Mouse (Mus musculus): ENCODE measurements around the gene Cdk8. TPM values are rescaled to one million over a fixed set of nuclear protein-coding genes. Genes with fewer than 3 reads are reported as not detected.

The Cdk8 gene
- polyA plus RNA-seq, 1 experiment from 2014 or later, result 13.0 TPM

- Histone ChIP-seq H3K4me1 (ENCODE audit: control insufficient read depth, insufficient read depth, low read length) (peaks cover 27% of the 10 kb centered on the region), H3K27ac (ENCODE audit: low read length) (peak overlapping the region; percentile 7; the same call in 1 of the 2 replicates), H3K4me3 (replicated peaks; ENCODE audit: low read length) (no peak overlapping the region), H3K9me3 (replicated peaks; ENCODE audit: control insufficient read depth, low read length) (no peaks in the 10 kb centered on the region), H3K9ac (ENCODE audit: low read length) (no peak overlapping the region), H3K36me3 (ENCODE audit: control insufficient read depth, insufficient read depth, low read length) (no peaks in the 10 kb centered on the region), H3K4me2 (ENCODE audit: low read depth, low read length) (no peak overlapping the region), H3K27me3 (ENCODE audit: control insufficient read depth, insufficient read depth, low read length) (no peaks in the 10 kb centered on the region)
- WGBS, result 34% methylated on average over 14 of the region's 14 CpGs
- peak; percentile 26; the same call in 1 of the 2 replicates for ATAC-seq (ENCODE audit: insufficient read depth, low FRiP score)
Observed at GRCm38 (mm10) chr5:146315268-146315921, 84.4 kb downstream of the Cdk8 start.

GRCm38 (mm10) chr5:146316316-146316715 is 85.3 kb downstream of the Cdk8 start:
- no peaks in the 10 kb centered on the region for H3K36me3 ChIP-seq (ENCODE audit: control insufficient read depth, insufficient read depth, low read length)
- H3K9me3 ChIP-seq (replicated peaks; ENCODE audit: control insufficient read depth, low read length), result no peaks in the 10 kb centered on the region
- peak; percentile 80 for ATAC-seq (ENCODE audit: insufficient read depth, low FRiP score)
- no peak overlapping the region for H3K27ac ChIP-seq (ENCODE audit: low read length)
- H3K4me1 ChIP-seq (ENCODE audit: control insufficient read depth, insufficient read depth, low read length), result peaks cover 27% of the 10 kb centered on the region
- H3K4me3 ChIP-seq (replicated peaks; ENCODE audit: low read length), result no peak overlapping the region
- no peaks in the 10 kb centered on the region for H3K27me3 ChIP-seq (ENCODE audit: control insufficient read depth, insufficient read depth, low read length)
- no peak overlapping the region for H3K9ac ChIP-seq (ENCODE audit: low read length)
- WGBS, result 88% methylated on average over 5 of the region's 5 CpGs
- no peak overlapping the region for H3K4me2 ChIP-seq (ENCODE audit: low read depth, low read length)

- Histone ChIP-seq H3K9ac (ENCODE audit: low read length) (no peak overlapping the region), H3K4me2 (ENCODE audit: low read depth, low read length) (no peak overlapping the region)
- WGBS, result 60% methylated on average over 5 of the region's 5 CpGs
Observed at GRCm38 (mm10) chr5:146318051-146318450, 87.0 kb downstream of the Cdk8 start.

GRCm38 (mm10) chr5:146318461-146318860 is 87.4 kb downstream of the Cdk8 start:
- Histone ChIP-seq H3K9me3 (replicated peaks; ENCODE audit: control insufficient read depth, low read length) (no peaks in the 10 kb centered on the region), H3K27me3 (ENCODE audit: control insufficient read depth, insufficient read depth, low read length) (no peaks in the 10 kb centered on the region), H3K4me1 (ENCODE audit: control insufficient read depth, insufficient read depth, low read length) (peaks cover 27% of the 10 kb centered on the region), H3K27ac (ENCODE audit: low read length) (no peak overlapping the region), H3K9ac (ENCODE audit: low read length) (no peak overlapping the region), H3K4me3 (replicated peaks; ENCODE audit: low read length) (no peak overlapping the region), H3K4me2 (ENCODE audit: low read depth, low read length) (no peak overlapping the region), H3K36me3 (ENCODE audit: control insufficient read depth, insufficient read depth, low read length) (no peaks in the 10 kb centered on the region)
- ATAC-seq (ENCODE audit: insufficient read depth, low FRiP score), result no peak
- 70% methylated on average over 8 of the region's 8 CpGs for WGBS

More at GRCm38 (mm10) chr5:146318051-146318450, 87.0 kb downstream of the Cdk8 start:
- Histone ChIP-seq H3K9me3 (replicated peaks; ENCODE audit: control insufficient read depth, low read length) (no peaks in the 10 kb centered on the region), H3K36me3 (ENCODE audit: control insufficient read depth, insufficient read depth, low read length) (no peaks in the 10 kb centered on the region), H3K27me3 (ENCODE audit: control insufficient read depth, insufficient read depth, low read length) (no peaks in the 10 kb centered on the region), H3K4me1 (ENCODE audit: control insufficient read depth, insufficient read depth, low read length) (peaks cover 27% of the 10 kb centered on the region), H3K4me3 (replicated peaks; ENCODE audit: low read length) (no peak overlapping the region), H3K27ac (ENCODE audit: low read length) (no peak overlapping the region)
- no peak for ATAC-seq (ENCODE audit: insufficient read depth, low FRiP score)

- H3K9ac ChIP-seq (ENCODE audit: low read length), result no peak overlapping the region
- no peak overlapping the region for H3K4me3 ChIP-seq (replicated peaks; ENCODE audit: low read length)
- H3K4me1 ChIP-seq (ENCODE audit: control insufficient read depth, insufficient read depth, low read length), result no peaks in the 10 kb centered on the region
- H3K27ac ChIP-seq (ENCODE audit: low read length), result no peak overlapping the region
- H3K27me3 ChIP-seq (ENCODE audit: control insufficient read depth, insufficient read depth, low read length), result no peaks in the 10 kb centered on the region
- ATAC-seq (ENCODE audit: insufficient read depth, low FRiP score), result no peak
- H3K4me2 ChIP-seq (ENCODE audit: low read depth, low read length), result no peak overlapping the region
- WGBS, result 49% methylated on average over 10 of the region's 10 CpGs
- no peaks in the 10 kb centered on the region for H3K9me3 ChIP-seq (replicated peaks; ENCODE audit: control insufficient read depth, low read length)
- H3K36me3 ChIP-seq (ENCODE audit: control insufficient read depth, insufficient read depth, low read length), result no peaks in the 10 kb centered on the region
Observed at GRCm38 (mm10) chr5:146328941-146329340, 97.9 kb downstream of the Cdk8 start.

GRCm38 (mm10) chr5:146329541-146329940 is 98.5 kb downstream of the Cdk8 start:
- Histone ChIP-seq H3K4me1 (ENCODE audit: control insufficient read depth, insufficient read depth, low read length) (no peaks in the 10 kb centered on the region), H3K27ac (ENCODE audit: low read length) (no peak overlapping the region), H3K36me3 (ENCODE audit: control insufficient read depth, insufficient read depth, low read length) (no peaks in the 10 kb centered on the region), H3K27me3 (ENCODE audit: control insufficient read depth, insufficient read depth, low read length) (no peaks in the 10 kb centered on the region), H3K4me2 (ENCODE audit: low read depth, low read length) (no peak overlapping the region), H3K4me3 (replicated peaks; ENCODE audit: low read length) (no peak overlapping the region), H3K9me3 (replicated peaks; ENCODE audit: control insufficient read depth, low read length) (no peaks in the 10 kb centered on the region), H3K9ac (ENCODE audit: low read length) (no peak overlapping the region)
- 81% methylated on average over 5 of the region's 5 CpGs for WGBS
- no peak for ATAC-seq (ENCODE audit: insufficient read depth, low FRiP score)

- Histone ChIP-seq H3K36me3 (ENCODE audit: control insufficient read depth, insufficient read depth, low read length) (no peaks in the 10 kb centered on the region), H3K4me2 (ENCODE audit: low read depth, low read length) (no peak overlapping the region), H3K9ac (ENCODE audit: low read length) (no peak overlapping the region), H3K27ac (ENCODE audit: low read length) (no peak overlapping the region), H3K4me1 (ENCODE audit: control insufficient read depth, insufficient read depth, low read length) (no peaks in the 10 kb centered on the region), H3K27me3 (ENCODE audit: control insufficient read depth, insufficient read depth, low read length) (no peaks in the 10 kb centered on the region), H3K4me3 (replicated peaks; ENCODE audit: low read length) (no peak overlapping the region), H3K9me3 (replicated peaks; ENCODE audit: control insufficient read depth, low read length) (no peaks in the 10 kb centered on the region)
- no peak for ATAC-seq (ENCODE audit: insufficient read depth, low FRiP score)
- WGBS, result 35% methylated on average over 13 of the region's 13 CpGs
Observed at GRCm38 (mm10) chr5:146330031-146330764, 99.2 kb downstream of the Cdk8 start.

- Histone ChIP-seq H3K4me2 (ENCODE audit: low read depth, low read length) (no peak overlapping the region), H3K27me3 (ENCODE audit: control insufficient read depth, insufficient read depth, low read length) (no peaks in the 10 kb centered on the region), H3K27ac (ENCODE audit: low read length) (no peak overlapping the region), H3K9ac (ENCODE audit: low read length) (no peak overlapping the region), H3K4me1 (ENCODE audit: control insufficient read depth, insufficient read depth, low read length) (no peaks in the 10 kb centered on the region), H3K4me3 (replicated peaks; ENCODE audit: low read length) (no peak overlapping the region), H3K36me3 (ENCODE audit: control insufficient read depth, insufficient read depth, low read length) (no peaks in the 10 kb centered on the region), H3K9me3 (replicated peaks; ENCODE audit: control insufficient read depth, low read length) (no peaks in the 10 kb centered on the region)
- 22% methylated on average over 3 of the region's 3 CpGs for WGBS
- no peak for ATAC-seq (ENCODE audit: insufficient read depth, low FRiP score)
Observed at GRCm38 (mm10) chr5:146330765-146331115, 99.7 kb downstream of the Cdk8 start.

GRCm38 (mm10) chr5:146331131-146331530 is 100.1 kb downstream of the Cdk8 start:
- Histone ChIP-seq H3K4me3 (replicated peaks; ENCODE audit: low read length) (no peak overlapping the region), H3K9ac (ENCODE audit: low read length) (no peak overlapping the region), H3K4me2 (ENCODE audit: low read depth, low read length) (no peak overlapping the region), H3K4me1 (ENCODE audit: control insufficient read depth, insufficient read depth, low read length) (no peaks in the 10 kb centered on the region), H3K27me3 (ENCODE audit: control insufficient read depth, insufficient read depth, low read length) (no peaks in the 10 kb centered on the region), H3K9me3 (replicated peaks; ENCODE audit: control insufficient read depth, low read length) (no peaks in the 10 kb centered on the region), H3K36me3 (ENCODE audit: control insufficient read depth, insufficient read depth, low read length) (no peaks in the 10 kb centered on the region), H3K27ac (ENCODE audit: low read length) (no peak overlapping the region)
- no peak for ATAC-seq (ENCODE audit: insufficient read depth, low FRiP score)
- WGBS, result 84% methylated on average over 11 of the region's 11 CpGs

Measured in stomach, embryonic 16.5 days (tissue).